Mouse (Mus musculus): Measurements from ENCODE around the gene Lrrc27.
A peak's percentile ranks its signal among the peaks of the same experiment; 100 is the strongest.

The Lrrc27 gene

GRCm38 (mm10) chr7:139239432-139239831 lies 26.6 kb downstream of the Lrrc27 start:
- DNase-seq (ENCODE audit: low read depth, low spot score): no peak

GRCm38 (mm10) chr7:139246086-139246485 lies 33.3 kb downstream of the Lrrc27 start:
- no peak for DNase-seq (ENCODE audit: low read depth, low spot score)

GRCm38 (mm10) chr7:139246931-139247880 lies 34.4 kb downstream of the Lrrc27 start:
- no peak for DNase-seq (ENCODE audit: low read depth, low spot score)

GRCm38 (mm10) chr7:139247881-139248614 lies 35.3 kb downstream of the Lrrc27 start, which contains the start of gene Pwwp2b:
Gene Pwwp2b (plus strand): TSS chr7:139248482.
- DNase-seq (ENCODE audit: low read depth, low spot score): peak; percentile 57

GRCm38 (mm10) chr7:139248615-139249405 lies 36.0 kb downstream of the Lrrc27 start:
- DNase-seq (ENCODE audit: low read depth, low spot score): no peak

GRCm38 (mm10) chr7:139249406-139250210 lies 36.8 kb downstream of the Lrrc27 start:
- no peak for DNase-seq (ENCODE audit: low read depth, low spot score)

GRCm38 (mm10) chr7:139251881-139252301 lies 39.1 kb downstream of the Lrrc27 start:
- DNase-seq (ENCODE audit: low read depth, low spot score): no peak

- DNase-seq (ENCODE audit: low read depth, low spot score): no peak
Measured at GRCm38 (mm10) chr7:139252566-139252965, 39.8 kb downstream of the Lrrc27 start.

GRCm38 (mm10) chr7:139252986-139253385 lies 40.2 kb downstream of the Lrrc27 start:
- no peak for DNase-seq (ENCODE audit: low read depth, low spot score)

- no peak for DNase-seq (ENCODE audit: low read depth, low spot score)
Measured at GRCm38 (mm10) chr7:139253462-139253861, 40.7 kb downstream of the Lrrc27 start.

- DNase-seq (ENCODE audit: low read depth, low spot score): no peak
Measured at GRCm38 (mm10) chr7:139254626-139255025, 41.8 kb downstream of the Lrrc27 start.

GRCm38 (mm10) chr7:139257752-139258542 lies 45.2 kb downstream of the Lrrc27 start:
- no peak for DNase-seq (ENCODE audit: low read depth, low spot score)

GRCm38 (mm10) chr7:139264337-139264736 lies 51.5 kb downstream of the Lrrc27 start:
- DNase-seq (ENCODE audit: low read depth, low spot score): no peak

- DNase-seq (ENCODE audit: low read depth, low spot score): no peak
Measured at GRCm38 (mm10) chr7:139265634-139266033, 52.8 kb downstream of the Lrrc27 start.

- no peak for DNase-seq (ENCODE audit: low read depth, low spot score)
Measured at GRCm38 (mm10) chr7:139266431-139266830, 53.6 kb downstream of the Lrrc27 start.

GRCm38 (mm10) chr7:139266886-139267870 lies 54.4 kb downstream of the Lrrc27 start:
- DNase-seq (ENCODE audit: low read depth, low spot score): no peak

- DNase-seq (ENCODE audit: low read depth, low spot score): no peak
Measured at GRCm38 (mm10) chr7:139270738-139271137, 58.0 kb downstream of the Lrrc27 start.

GRCm38 (mm10) chr7:139271871-139272270 lies 59.1 kb downstream of the Lrrc27 start:
- DNase-seq (ENCODE audit: low read depth, low spot score): no peak
